Mouse (Mus musculus): ENCODE data around the gene Igsf23. TPM values are rescaled to one million over a fixed set of nuclear protein-coding genes. Genes with fewer than 3 reads are reported as not detected.
"Not testable (repeated sequence)": the region's sequence is repeated elsewhere in the genome, so short reads cannot be mapped to it uniquely, and the experiment has no call there.

Igsf23 gene
- total RNA-seq (2021) = not detected
- long read RNA-seq, experiment 1 = 0 reads
- long read RNA-seq, experiment 2 = 0 reads

DNA sequence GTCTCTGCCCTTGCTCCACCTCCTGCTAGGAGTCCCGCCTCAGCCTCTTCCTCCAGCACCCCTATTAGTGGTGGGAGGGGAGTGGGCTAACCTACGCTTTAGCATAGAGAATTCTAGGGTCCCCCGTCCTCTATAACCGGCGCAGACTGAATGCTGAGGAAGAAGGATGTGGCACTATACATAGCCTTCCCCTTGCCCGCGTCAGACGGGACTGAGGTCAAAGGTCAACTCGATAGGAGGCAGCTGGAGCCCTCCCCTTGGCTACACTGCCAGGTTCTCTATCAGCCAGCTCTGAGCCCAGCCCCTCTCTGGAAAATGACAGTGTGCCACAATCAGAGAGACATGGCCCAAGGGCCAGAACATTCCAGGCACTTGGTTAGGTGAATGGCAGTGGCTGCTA is at the start of gene Igsf23:
Gene Igsf23 (minus strand): TSS at position 168 of the 400 bp plus-strand sequence.
- intact Hi-C loops (cut with DNase I) = loop anchor here (10.0 kb wide), 2 partner anchors 76 to 146 kb away; no protein-coding TSS in a partner anchor

DNA sequence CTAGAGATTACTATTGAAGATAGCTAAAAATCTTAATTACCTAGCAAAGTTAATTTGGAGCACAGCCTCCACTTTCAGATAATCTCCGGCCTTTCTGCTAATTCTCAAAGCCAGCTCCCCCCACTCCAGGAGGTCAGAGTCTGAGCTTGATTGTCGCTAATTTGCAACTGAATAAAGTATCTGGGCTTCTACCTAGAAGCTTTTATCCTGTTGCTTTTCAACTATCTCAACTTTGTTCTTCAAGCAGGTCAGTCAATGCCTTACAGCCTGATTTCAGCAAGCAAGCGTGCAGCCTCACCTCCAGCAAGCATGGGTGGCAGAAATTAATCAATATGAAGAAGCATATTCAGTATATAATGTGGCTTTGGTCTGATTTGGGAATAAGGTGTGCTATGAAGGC is 46.2 kb upstream of the Igsf23 start:
- intact Hi-C loops (cut with DNase I); DNase-seq: not testable (repeated sequence)

More for the DNA sequence above, at the start of gene Igsf23:
- DNase-seq = no peak

DNA sequence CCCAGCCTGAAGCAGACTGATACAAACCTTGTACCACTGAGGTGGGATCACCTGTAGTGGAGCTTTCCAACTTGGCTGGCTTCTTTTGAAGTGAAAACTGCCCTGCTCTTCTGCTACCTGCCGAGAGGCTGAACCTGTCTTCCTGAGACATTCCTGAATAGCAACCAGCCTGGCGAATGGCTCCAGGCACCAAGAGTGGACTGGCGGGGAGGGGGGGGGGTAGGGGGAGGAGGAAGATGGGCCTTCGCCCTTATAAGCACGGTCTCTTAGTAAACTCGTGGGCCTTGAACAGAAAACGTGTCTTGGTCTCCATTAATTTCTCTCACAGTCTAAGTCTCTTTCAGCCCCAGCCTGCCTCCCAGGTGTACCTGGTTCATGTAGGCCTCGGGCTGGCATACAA is 40.6 kb upstream of the Igsf23 start, which contains the start of gene Nlrp9b:
Gene Nlrp9b (plus strand): TSS at position 301 of the 400 bp plus-strand sequence.
- intact Hi-C loops (cut with DNase I); DNase-seq: not testable (repeated sequence)

DNA sequence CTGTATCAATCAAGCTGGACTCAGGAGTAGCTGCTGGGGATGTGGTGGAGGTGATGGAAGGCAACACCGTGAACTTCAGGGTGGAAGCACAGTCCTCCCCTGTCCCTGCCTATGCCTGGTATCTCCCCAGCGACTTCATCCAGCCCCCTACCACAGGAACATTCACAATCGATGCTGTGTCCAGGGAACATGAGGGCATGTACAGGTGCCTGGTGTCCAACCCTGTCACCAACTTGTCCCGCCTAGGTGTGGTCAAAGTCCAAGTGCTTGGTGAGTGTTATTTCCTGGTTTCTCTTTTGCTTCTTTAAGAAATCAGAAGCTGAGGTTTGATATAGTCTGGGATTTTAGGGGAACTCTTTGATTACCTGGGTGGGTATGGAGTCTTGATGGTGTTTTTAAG is 21.0 kb upstream of the Igsf23 start:
- no peak for DNase-seq
- intact Hi-C loops (cut with DNase I) = no loop called here

DNA sequence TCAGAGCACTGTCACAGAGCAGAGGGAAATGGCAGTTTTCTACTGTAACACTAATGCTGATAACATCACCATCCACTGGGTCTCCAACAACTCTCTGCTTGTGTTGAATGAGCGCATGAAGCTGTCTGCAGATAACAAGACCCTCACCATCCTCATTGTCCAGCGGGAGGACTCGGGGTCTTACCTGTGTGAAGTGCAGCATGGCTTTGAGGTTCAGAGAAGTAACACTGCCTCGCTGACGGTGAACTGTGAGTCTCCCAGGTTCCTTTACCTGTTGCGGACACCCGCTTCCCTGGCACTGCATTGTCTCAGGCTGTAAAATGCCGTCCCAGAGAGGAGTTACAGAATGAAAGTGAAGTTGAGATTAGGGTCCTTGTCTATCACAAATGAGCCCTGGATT is 19.6 kb upstream of the Igsf23 start:
- no peak for DNase-seq
- intact Hi-C loops (cut with DNase I) = no loop called here

DNA sequence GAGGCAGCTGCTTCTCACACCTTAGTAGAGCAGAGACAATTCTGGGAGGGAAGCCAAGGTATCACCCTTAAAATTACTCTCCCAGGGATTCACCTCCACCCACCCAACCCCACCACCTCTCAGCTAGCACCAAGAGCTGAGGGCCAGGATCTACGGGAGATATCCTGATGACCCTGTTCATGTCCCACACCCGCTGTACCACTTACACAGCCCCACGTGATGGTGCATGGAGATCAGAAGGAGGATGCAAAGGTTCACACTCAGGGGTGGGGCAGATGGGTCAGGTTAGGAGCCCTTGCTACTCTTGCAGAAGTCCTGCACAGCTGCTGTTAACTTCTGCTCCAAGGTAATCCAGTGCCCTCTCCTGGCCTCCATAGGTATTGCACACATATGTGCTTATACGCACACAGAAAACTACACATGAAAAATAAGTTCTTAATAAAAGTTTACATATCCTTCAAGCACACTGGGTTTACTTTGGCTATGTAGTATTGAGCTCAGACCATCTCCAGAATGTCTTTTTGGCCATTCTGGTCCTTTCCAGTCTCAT is 19.1 kb upstream of the Igsf23 start:
- intact Hi-C loops (cut with DNase I) = no loop called here
- DNase-seq = no peak

DNA sequence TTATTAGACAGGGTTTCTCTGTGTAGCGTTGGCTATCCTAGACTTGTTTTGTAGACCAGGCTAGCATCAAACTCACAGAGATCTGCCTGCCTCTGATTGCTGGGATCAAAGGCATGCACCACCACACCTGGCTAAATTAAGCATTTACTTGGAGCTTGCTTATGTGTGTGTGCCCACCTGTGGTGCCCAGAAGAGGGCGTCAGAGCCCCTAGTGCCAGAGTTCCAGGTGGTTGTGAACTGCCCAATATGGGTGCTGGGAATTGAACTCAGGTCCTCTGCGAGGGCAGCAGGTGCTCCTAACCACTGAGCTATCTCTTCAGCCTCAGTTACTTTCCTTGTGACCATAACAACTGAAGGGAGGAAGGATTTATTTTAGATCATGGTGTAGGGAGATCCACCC is 18.6 kb upstream of the Igsf23 start:
- no peak for DNase-seq
- intact Hi-C loops (cut with DNase I) = no loop called here

DNA sequence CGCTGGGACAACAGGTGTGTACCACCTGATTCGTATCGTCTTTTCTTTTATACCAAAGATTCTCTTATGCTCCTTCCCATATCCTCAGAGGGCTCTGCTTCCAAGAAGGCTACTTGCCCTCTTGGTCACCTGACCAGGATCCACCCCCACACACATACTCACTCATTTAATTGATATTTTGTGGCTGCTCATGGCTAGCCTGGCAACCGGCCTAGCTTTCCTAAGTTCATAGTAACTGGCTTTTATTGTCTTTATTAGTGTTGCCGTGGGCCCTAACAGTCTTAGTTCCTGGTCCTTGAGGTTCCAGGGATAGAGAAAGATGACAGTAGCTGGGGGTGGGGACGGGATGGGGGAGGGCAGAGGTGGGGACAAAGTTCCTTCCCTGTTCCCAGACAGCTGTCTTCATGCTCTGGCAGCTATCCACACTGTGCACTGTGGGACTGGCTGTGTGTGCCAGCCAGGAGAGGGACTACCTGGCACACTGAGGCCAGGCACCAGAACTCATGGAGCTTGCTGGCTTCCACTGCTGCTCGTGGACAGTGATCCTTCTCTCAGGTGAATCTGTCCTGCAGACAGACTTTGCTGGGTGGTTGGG is 14.5 kb upstream of the Igsf23 start, which contains the start of gene Ceacam20:
Gene Ceacam20 (plus strand): TSS at position 428 of the 595 bp plus-strand sequence.
- intact Hi-C loops (cut with DNase I) = no loop called here

DNA sequence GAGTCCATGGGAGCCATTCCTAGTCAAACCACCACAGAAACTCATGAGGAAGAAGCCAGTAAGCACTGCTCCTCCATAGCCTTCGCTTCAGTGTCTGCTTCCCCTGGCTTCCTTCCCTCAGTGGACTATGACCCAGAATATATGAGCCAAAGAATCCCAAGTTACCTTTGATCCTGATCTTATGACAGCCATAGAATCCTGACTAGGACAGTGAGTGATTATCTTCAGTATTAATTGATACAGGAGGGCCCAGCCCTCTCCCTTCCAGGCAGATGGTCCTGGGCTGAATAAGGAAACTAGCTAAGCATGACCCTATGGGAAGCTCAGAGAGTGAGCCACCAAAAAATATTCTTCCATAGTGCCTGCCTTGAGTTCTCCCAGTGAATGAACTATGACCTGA is 11.9 kb upstream of the Igsf23 start:
- intact Hi-C loops (cut with DNase I) = no loop called here

More for the DNA sequence above, 14.5 kb upstream of the Igsf23 start, which contains the start of gene Ceacam20:
- DNase-seq = no peak

DNA sequence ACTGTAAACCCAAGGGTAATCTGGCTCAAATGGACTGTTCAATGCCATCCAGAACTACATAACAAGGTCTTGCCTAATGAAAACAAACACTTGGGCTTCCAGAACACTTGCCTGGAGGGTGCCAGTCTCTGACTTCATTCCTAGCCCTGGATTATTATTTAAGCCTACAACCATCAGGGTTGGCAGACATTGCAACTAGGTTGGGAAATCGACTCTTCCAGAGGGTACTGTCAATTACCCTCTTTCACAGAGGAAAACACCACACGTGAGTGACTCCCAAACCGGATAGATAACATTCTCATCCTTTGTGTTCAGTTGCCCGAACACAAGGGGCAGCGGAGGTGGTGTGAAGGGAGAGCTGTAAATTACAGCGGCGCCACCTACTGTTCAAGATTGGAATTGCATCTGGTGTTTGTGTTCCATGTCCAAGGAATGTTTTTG is 5.8 kb upstream of the Igsf23 start:
- DNase-seq = peak; percentile 68 to 81
- intact Hi-C loops (cut with DNase I) = loop anchor here (1.0 to 10.0 kb wide), 3 partner anchors 46 to 152 kb away; no protein-coding TSS in a partner anchor

More for the DNA sequence above, 11.9 kb upstream of the Igsf23 start:
- no peak for DNase-seq

DNA sequence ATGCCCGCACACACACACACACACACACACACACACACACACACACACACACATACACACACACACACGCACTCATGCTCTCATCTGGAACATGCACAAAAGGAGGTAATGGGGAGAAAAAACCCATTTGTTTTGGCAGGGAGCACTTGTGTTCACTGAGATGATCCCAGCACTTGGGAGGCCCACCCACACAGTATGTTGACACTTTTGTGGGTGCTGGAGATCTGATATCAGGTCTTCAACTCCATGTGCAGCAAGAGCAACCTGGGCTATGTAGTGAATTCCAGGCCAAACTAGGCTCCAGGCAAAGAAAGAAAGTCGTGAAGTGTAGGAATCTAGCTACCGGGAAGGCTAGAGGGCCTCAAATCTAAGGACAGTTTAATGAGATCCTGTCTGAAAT is 5.3 kb upstream of the Igsf23 start:
- intact Hi-C loops (cut with DNase I) = loop anchor here (1.0 to 10.0 kb wide), 3 partner anchors 46 to 151 kb away; no protein-coding TSS in a partner anchor

DNA sequence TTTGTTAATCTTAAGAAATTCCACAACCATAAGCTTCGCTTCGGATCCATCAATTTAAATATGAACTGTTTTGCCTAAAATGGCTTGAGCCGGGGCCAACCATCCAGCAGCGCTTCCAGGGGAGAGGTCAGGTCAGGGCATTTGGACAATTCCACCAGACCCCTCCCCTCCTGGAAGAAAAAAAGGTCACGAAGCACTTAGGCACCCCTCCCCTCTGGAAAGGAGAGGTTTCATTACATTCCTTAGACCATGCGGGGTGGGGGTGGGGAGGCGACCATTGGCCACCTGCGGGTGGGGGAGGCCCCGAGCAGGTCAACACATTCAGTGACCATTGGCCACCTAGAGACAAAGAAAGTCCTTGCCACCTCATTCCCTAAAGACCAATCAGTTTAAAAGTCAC is 2.5 kb upstream of the Igsf23 start:
- intact Hi-C loops (cut with DNase I) = loop anchor here (10.0 kb wide), 2 partner anchors 78 to 148 kb away; no protein-coding TSS in a partner anchor
- no peak for DNase-seq

More for the DNA sequence above, 5.3 kb upstream of the Igsf23 start:
- no peak for DNase-seq

DNA sequence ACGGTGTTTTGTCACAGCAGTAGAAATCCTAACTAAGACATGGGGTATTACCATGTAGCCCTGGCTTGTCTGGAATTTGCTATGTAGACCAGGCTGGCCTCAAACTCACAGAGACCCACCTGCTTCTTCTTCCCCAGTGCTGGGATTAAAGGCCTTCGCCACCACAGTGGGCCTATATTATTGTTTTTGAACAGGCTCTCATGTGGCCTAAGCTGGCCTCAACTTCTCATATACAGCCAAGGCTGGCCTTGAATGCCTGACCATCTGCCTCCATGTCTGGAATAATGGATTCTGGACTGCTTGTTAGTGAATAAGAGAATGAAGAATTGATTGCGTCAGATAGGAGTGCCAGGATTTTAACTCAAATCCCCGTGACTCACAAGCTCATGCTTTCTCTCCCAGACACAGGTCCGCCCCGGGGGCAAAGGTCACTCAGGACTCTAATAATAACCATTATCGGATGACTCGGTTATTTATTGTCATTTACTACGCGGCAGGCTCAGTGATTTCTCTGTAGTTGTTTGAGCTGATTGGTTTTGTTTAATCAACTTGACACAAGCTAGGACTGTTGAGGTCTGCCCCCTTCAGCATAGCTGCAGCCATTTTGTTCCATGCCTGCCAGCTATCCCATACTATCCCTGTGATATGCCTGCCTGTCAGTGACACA is 1.9 kb upstream of the Igsf23 start:
- intact Hi-C loops (cut with DNase I) = loop anchor here (10.0 kb wide), 2 partner anchors 78 to 148 kb away; no protein-coding TSS in a partner anchor

DNA sequence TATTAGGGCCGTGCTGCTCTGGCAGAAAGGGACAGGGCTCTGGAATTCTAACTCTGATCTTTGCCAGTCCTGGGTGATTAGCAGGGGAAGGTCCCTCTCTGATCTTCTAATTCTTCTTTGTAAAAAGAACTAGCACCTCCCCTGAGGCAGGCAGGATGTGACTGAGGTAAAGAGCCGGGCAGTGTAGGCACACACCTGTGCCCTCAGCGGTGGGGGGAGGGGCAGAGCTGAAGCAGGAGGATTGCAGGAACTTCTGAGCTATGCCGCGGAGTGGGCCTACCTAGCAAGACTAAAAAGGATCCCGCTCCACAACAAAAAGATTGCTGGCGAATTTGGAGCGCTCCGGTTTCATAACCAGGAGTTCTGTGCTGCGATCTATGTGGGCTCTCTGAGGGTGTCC is 560 bp downstream of the Igsf23 start:
- no peak for DNase-seq
- intact Hi-C loops (cut with DNase I) = loop anchor here (10.0 kb wide), 2 partner anchors 75 to 145 kb away; no protein-coding TSS in a partner anchor

More for the DNA sequence above, 1.9 kb upstream of the Igsf23 start:
- DNase-seq = no peak

DNA sequence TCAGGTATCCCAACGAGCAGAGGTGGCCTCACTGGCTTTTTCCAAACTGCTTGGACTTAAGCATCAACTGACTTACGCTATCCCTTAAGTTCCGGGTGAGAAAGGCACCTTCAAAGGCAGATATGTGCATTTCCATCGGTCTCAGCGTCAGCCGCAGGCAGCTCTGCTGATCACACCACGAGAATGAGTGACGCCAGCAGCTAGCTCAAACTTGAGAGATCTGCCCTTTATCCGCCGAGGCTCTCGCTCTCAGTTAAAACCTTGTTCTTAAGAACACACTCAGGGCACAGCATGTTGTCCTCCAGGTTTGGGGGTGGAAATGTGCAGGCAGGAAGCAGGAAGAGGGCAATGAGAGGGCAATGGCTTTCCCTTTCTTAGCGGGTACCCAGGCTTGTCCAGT is 1.6 kb downstream of the Igsf23 start:
- no peak for DNase-seq
- intact Hi-C loops (cut with DNase I) = no loop called here

DNA sequence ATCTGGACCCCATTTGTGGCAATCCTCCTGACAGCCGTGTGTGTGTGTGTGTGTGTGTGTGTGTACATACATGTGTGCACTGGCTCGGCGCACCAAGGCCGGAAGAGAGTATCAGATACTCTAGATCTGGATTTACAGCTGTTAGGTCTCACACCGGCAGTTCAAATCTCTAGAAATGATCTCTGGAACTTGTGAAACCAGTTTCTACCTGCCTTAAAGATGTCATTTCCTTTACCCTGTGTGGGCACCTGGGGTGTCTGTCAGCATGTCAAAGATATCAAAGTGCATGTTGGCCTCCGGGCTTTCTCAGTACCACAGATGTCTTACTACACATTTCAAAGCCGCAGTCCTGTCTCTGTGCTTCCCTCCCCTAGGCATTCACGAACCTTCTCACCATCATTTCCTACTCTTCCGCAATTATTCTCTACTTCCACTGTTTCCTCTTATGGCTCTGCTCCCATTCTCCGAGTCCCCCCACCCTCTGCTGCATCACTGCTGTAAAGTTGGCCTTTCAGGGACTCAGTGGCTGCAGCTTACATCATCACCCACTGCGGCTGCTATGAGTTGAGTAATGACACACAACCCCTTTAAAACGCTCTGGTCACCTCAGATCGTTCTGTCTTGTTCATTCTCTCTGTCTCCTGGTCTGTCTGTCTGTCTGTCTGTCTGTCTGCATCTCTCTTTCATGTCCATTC is 4.6 kb downstream of the Igsf23 start:
- no peak for DNase-seq
- intact Hi-C loops (cut with DNase I) = no loop called here

DNA sequence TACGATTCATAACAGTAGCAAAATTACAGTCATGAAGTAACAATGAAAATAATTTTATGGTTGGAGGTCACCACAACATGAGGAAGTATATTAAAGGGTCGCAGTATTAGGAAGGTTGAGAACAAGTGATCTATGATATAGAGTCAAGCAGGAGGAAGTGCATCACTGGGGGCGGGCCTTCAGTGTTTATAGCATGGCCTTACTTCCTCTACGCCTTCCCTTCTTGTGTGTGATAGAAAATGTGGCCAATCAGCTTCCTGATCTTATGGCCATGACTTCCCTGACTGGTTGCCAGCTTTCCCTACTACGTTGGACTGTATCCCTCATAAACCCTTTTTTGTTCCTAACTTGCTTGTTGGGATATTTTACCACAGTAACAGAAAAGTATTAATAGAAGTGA is 5.4 kb downstream of the Igsf23 start:
- no peak for DNase-seq
- intact Hi-C loops (cut with DNase I) = no loop called here

DNA sequence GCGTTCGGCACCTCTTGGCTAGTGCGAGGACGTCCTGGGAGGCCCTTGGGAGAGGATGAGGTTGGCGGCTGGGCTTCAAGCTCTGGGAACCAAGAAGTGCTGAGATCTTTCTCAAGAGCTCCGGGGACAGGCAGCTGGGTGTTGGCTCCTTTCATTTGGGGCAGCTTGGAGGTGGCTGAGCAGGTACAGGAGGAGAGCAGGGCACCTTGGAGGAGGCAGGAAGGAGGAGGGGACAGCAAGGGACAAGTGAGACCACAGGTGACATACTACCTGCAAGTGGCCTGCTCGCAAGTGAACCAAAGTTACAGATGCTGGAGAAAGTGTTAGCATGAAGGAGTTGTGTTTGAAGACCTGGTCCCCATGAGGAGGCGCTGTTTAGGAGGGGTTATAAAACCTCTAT is 5.8 kb downstream of the Igsf23 start:
- intact Hi-C loops (cut with DNase I) = no loop called here

DNA sequence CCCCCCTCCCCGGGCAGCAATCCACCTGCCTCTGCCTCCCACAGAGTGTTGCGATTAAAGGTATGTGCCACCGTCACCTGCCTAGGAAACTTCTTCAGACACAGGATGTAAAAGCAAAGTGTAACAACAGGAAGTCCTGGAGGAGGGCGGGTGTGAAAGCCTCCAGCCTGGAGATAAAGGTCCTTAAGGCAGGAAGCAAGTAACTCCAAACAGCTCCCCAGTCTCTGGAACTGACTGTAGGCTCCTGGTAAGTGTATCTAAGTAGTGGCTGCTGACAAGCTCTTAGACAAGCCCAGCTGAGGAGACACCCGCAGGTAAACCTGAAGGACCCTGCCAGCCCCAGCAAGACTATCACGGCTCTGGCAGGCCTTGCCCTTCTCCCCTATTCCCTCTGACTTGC is 10.3 kb downstream of the Igsf23 start:
- no peak for DNase-seq
- intact Hi-C loops (cut with DNase I) = no loop called here

More for the DNA sequence above, 5.8 kb downstream of the Igsf23 start:
- DNase-seq = no peak

DNA sequence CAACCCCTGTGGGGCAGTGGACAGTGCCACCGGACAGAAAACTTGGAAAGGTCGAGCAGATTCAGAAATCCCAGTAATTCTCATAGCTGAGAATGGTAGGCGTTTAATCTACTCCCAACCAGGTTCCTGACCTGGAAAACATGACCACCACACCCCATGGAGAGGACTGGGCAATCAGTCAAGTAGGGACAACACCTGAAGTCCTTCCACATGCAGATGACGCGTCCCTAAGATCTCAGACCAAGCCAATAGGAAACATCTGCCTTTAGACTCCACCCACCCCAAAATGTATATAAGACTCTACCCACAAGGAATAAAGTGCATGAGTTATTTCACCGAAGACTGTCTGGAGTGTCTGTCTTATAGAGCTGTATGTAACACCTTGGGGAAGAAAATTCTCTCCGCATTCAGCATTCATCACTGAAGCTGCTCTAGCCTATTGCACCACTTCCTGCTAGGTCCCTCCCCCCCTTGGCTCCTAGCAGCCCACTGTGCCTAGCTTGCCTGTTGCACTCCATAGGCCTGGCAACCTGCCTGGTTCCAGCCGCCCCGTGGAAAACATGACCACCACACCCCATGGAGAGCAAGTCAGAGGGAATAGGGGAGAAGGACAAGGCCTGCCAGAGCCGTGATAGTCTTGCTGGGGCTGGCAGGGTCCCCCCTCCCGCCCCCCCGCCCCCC is 10.9 kb downstream of the Igsf23 start:
- DNase-seq = peak; percentile 68 to 80
- intact Hi-C loops (cut with DNase I) = no loop called here
